Mouse (Mus musculus): ENCODE measurements around the gene Ndufaf3.

Gene Ndufaf3

DNA sequence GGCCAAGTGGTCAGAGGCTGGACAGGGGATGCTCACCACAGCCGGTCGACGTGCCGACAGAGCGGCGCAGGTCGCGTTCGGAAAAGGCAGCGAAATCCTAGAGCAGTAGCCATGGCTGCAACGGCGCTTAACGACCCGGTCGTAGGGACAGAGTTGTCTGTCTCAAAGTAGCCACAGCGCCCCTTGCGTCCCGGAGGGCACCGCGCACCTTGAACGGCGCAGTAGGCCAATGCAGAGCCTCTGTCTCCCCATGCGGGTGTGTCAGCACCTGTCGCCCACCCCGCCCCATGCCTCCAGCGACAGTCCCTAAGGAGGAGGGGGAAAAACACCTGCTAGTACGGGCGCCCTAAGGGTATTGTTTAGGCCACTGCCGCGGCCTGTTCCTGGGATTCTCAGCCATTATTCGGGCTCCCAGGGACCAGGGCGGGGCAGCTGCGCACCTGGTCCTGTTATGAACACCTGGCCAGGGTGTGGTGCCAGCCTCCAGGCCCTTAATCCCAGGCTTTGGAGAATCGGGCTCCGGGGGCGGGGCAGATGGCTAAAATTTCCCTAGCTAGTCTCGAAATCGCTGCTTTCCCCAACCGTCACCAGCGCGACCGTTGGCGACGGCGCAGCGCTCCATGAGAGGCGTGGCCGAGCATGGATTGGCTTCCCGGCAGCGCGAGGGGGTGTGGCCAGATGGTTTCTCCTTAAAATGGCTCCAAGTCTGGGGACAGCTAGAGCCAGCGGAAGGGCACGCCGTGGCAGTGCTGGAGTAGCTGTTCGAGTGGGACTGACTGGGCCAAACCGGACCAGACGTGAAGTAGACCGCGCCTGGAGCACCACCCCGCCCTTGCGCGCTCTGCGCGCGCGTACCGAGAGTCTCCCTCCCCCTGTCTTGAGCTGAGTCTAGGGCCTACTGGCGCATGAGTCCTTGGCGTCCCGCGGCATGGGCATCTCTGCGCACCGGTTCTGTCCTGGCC lies at the start of gene Ndufaf3:
Ndufaf3 (minus strand) TSS at position 620 of the 962 bp plus-strand sequence.
- peak; percentile 98 for DNase-seq

DNA sequence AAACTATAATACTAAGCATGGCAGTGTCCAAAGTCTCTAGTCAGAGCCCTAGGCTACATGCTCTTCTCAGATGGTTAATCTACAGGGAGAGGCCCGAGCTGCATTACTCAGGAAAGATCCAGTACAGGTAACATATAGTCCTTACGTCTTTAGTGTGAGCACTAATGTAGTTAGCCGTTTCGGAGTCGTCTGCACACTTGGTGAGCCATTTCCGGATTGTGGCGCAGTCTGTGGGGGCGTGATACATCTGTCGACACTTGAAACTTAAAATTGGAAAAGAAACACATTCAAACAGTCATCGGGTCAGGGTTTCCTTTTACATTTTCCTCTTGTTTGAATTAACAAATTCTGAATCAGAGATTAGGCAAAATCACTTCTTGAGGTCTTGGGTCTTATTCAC lies 44.3 kb upstream of the Ndufaf3 start:
- DNase-seq, result no peak

DNA sequence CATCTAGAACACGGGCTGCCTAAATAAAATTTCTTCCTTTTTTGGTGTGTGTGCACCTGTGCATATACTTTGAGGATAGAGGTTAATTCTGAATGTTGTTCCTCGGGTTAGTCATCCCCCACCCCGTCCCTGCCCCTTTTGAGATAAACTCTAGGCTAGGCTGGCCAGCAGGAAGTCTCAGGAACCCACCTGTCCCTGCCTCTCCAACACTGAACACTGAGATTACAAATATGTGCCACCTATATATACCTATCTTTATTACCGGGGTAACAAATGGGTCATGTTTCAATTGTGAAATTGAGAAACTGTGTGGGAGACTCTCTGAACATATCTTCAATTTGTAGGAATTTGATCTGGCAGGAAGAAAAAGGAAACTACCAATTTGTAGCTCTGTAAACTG lies 41.7 kb upstream of the Ndufaf3 start:
- no peak for DNase-seq

DNA sequence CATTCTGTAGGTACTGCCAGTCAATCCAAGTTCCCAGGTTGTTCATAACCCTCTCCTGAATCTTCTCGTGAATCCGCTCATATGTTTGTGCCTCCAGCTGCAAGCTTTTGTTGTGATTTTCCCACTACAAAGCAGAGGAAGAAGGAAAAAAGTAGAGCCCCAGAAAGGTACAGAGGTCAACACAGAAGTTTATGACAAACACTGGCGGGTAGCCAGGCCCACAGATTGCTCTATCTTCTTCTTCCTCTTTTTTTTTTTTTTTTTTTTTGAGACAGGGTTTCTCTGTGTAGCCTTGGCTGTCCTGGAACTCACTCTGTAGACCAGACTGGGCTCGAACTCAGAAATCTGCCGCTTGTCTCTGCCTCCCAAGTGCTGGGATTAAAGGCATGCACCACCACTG lies 40.7 kb upstream of the Ndufaf3 start:
- DNase-seq, result peak in 1 of 2 experiments; percentile 35

DNA sequence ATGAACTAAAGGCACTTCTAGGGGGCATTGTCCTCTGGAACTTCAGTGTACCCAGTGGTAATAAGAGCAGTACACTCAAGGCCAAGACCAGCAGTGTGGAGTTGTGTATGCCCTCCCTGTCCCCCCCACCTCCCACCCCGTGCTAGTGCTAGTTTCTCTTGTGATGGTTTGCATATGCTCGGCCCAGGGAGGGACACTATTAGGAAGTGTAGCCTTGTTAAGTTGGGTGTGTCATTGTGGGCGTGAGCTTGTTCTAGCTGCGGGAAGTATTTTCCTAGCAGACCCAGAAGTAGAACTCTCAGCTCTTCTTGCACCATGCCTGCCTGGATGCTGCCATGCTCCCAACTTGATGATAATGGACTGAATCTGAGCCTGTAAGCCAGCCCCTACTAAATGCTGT lies 34.8 kb upstream of the Ndufaf3 start:
- no peak for DNase-seq

DNA sequence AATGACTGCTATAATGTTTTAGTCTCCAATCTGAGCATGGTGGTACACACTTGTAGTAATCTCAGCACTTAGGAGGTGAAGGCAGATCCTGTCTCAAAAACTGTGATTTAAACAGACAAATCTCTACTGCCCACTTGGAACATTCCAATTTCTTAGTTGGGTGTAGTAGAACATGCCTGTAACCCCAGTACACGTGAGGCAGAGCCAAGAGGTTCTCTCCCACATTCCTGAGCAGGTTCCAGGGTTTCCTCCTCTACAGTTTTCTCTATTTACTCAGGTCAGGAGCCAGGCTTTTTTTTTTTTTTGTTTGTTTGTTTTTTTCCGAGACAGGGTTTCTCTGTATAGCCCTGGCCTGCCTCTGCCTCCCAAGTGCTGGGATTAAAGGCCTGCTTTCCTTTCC lies 32.8 kb upstream of the Ndufaf3 start:
- DNase-seq, result no peak

DNA sequence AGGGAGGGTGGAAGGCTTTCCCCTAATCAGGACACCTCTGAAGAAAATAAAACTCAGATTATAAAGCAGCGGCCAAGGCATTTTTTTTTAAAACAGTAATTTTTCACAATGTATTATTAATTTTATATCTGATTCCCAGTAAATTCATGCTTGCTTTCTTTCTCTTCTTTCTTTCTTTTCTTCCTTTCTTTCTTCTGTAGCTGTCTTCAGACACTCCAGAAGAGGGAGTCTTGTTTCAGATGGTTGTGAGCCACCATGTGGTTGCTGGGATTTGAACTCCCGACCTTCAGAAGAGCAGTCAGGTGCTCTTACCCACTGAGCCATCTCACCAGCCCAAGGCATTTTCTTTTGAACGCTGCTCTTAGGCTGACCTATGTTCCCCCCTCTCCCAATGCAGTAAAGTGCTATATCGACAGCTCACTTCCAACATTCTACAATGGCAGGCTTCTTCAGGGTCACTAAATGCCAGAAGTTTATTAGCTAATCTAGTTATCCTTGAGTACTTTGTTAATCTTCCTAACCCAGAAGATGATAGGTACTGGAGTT lies 31.9 kb upstream of the Ndufaf3 start:
- no peak for DNase-seq

DNA sequence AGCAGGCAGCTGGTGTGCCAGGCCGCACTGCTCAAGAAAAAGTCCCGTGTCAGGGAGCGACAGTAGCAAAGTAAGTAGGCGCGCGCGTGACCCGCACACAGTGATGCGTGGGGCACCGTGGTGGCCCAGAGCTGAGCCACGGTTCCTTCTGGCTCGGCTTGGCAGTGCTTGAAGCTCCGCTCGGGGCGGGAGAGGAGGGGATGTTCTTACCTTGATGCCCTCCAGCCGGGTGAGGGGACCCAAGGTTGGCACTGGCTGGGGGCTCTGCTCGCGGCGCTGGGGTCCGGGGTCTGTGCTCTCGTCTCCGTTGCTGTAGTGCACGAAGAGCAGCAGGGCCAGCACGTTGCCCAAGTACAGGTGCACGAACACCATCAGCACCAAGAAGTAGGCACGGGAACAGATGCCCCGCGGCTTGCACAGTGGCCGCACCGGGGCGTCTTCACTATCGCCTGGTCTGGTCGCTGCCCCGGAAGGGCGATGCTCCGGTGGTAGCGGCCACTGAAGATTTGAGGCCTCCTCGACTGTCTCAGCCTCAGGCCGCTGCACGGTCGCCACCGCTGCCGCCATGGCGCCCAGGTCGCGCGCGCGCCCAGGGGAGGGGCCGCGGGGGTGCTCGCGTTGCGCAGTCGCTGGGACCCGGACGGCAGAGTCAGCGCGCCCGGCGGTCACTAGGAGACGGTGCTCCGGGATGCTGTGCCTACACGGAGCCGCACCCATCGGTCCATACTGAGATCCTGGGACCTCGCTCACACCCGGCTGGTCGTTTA lies 29.9 kb upstream of the Ndufaf3 start, which contains the start of gene P4htm:
P4htm (minus strand) TSS at position 670 of the 767 bp plus-strand sequence.
- DNase-seq, result peak; percentile 54 to 77

DNA sequence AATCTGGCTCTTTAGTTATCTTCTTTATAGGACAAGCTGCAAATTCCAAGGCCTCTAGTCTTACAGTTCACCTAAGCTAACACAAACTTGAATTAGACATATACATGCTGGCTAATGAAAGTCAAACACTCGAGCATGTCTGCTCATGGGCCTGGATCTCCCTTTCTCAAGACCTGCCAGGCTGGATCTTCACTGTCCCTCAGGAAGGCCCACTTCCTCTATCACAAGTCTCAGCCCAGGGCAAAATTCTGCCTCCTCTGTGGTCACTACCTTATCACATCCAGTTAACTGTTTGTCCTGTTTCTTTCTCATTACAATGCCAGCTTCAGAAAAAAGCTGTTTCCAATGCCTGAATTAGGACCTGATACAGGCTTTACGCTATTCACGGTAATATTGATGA lies 27.1 kb upstream of the Ndufaf3 start:
- DNase-seq, result no peak

DNA sequence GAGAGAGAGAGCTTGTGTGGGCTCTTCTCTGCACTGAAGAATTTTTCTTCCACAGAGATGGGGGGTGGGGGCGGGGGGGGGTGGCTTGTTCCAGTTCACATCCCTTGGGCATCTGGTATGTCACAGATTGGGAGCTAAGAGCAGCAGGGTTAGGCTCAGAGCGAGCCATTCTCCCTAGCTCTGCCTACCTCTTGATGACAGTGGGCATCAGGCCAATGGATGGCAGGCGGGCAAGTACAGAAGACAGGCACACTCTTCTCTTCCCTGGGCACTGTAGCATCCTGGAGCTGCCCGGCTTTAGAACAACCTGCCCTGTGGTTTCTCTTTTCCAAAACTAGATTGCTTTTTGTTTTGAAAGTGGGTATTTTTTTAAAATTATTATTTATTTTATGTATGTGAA lies 24.2 kb upstream of the Ndufaf3 start:
- no peak for DNase-seq

DNA sequence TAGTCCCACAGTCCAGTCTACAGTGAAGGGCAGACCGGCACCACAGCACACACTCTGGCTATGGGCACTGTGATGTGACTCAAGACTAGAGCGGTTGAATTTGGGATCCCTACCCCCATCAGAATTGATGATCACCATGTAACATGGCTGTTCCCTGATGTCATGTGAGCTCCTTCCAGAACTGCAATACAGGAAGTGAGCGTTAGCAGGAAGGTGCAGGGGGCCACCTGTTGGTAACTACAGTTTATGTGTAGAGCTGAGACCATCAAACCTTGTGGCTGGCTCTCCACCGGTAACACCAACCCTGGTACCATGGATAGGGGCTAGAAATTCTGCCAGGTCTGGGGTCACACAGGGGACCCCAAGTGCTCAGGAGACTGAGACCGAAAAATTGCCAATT lies 22.0 kb upstream of the Ndufaf3 start:
- peak in 1 of 2 experiments; percentile 28 for DNase-seq

DNA sequence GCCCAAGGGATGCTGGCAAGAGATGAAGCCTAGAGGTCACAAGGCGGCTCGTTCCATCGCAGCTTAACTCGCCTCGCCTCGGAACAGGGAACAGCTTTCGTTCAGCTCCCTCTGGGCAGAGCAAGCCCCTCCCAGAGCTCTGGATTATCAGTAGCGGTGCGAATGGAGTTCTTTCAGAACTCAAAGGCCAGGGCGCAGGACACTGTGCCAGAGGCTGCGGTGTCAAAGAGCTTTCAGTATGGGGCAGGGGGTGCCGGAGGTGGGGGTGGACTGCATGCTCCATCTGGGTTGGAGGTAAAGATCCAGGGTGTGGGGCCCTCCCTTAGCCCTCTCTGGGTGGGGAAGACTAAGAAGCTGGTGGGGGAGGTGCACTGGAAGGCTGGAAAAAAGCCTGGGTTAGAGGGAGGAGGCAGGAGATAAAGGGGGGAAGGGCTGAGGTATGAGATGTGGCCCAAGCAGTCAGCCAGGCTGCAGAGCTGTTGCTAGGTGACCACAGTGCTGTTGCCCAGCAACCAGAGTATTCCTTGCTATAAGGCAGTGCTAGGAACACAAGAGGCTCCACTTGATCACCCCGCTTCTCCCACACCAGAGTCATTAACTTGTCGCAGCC lies 20.4 kb upstream of the Ndufaf3 start:
- DNase-seq, result peak; percentile 50 to 58

DNA sequence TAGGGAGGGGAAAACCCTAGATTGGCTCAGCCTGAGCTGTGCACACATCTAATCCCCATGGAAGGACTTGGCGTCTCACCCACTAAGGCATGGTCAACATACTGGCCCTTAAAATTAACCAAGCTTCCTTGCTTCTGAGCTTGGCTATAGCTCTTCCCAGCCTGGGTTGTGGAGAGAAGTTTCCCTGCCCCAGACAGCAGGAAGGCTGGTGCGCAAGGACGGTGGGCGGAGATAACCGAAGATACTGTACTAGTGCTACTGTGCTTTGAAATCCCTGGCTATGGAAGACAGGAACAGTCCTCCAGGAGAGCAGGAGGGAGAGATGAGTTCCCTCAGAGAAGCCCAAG lies 12.1 kb upstream of the Ndufaf3 start:
- no peak for DNase-seq

DNA sequence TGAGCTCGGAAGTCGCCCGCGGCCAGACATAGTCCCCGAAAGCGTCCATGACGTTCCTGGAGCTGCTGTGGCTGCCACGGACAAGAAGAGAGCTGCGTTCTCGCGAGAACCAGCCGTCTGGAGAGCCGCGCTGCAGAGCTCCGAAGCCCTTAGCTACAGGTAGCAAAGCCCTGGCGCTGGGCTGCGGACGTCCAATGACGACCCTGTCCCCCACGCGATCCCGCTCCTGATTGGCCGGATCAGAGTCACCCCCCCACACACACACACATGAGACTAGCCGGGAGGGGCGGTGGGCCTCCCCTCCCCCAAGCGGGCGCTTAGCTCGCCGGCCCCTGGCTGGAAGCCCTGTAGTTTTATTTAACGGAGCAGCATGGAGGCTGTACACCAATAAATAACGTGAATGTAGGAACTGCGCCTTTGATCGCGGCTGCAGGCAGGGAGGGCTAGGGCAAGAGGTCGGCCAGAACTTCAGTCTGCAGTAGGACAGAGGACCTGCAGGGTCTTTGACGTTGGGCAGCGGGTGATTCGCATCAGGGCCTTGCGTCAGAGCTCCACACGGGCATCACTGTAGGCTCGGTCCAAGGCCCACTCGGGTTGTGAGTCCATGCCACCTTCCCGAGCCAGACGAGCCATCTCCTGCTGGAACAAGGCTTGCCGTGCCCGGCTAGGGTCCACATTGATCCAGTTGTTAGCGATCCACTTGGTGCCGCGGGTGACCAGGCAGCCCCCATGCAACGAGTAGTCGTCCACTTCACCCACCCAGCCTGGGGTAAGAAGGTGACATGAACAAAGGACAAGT lies 11.5 kb upstream of the Ndufaf3 start, which contains the start of gene Wdr6:
Wdr6 (minus strand) TSS at position 195 of the 799 bp plus-strand sequence.
- DNase-seq, result peak; percentile 95 to 97

DNA sequence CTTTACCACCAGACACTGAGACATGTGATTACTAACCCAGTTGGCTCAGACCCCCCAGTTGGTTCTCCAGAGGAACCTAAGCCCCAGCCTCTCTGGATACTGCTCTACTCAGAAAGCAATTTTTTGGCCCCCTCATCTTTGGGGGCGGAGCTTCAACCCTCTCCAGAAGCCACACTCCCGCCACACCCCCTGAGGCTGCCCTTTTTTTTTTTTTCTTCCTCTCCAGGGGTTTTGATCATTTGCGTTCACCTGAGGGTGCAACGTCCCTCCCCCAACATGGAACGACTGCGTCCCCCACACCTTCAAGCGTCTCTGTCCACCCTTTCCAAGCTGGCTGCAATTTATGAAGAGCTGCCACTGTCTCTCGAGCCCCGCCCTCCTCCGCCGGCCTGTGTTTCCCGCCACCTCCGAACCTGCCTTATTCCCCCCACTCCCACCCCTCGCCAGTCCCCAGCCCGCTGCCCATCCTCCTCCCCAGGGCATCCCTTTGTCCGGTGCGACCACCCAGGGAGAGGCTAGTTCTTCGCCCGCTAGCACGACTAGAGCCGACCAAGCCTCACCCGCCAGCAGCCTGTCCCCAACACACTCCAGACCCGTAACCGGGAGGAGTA lies 10.8 kb upstream of the Ndufaf3 start:
- DNase-seq, result peak in 1 of 2 experiments; percentile 64

DNA sequence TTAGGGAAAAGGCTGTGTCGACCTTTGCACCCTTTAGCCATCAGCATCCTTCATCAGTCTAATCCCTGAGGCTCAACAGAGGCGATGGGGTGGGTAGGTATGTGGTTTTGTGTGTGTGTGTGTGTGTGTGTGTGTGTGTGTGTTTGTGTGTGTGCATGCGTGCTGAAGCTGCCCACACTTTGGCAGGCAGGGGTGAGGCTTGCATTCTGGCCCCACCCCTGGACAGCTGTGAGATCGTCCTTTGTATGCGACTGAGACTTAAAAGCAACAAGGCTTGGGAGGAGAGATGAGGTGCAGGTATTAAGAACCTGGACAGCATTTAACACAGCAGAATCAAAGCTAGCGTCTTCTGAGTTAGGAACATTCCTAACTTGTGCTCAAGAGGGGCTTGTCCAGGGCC lies 9.8 kb upstream of the Ndufaf3 start:
- DNase-seq, result no peak

DNA sequence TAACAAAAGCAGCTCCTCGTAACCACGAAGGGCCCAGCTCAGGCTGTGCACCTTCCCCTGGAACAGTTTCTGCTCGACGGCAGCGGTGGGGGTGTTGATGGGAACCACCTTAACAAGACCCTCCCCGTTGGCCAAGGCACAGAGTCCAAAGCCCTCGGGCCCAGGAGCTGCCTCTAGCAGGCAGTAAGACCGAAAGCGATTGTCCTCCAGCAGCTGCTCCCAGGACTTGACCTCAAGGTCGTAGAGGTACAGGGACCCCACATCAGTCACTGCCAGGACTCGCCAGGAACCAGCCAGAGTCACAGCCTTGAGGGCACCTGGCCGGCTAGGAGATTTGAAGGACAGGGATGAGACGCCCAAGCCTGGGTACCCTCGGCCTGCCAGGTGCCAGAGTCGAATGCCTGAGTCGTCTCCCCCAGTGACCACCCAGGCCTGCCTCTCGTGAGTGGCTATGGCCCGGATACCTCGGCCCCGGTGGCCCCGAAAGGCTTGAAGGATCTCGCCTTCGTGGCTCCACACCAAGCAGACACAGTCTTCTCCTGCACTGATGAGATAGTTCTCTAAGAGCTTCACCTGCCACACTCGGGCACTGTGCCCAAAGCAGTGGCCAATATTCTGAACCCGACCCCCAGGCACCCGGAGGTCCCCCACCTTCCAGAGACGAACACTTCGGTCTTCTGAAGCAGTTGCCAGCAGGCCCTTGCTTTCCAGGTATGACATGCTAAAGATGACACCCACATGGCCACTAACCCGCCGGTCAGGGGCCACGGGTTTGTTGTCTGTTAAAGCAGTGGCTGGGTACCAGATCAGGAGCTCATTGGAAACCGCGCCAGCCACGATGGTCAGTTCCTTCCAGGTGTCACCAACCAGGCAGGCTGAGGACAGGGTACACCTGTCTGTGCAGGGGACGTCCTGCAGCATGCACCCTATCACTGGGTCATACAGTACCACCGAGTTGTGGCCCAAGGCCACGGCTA lies 8.4 kb upstream of the Ndufaf3 start:
- DNase-seq, result no peak

DNA sequence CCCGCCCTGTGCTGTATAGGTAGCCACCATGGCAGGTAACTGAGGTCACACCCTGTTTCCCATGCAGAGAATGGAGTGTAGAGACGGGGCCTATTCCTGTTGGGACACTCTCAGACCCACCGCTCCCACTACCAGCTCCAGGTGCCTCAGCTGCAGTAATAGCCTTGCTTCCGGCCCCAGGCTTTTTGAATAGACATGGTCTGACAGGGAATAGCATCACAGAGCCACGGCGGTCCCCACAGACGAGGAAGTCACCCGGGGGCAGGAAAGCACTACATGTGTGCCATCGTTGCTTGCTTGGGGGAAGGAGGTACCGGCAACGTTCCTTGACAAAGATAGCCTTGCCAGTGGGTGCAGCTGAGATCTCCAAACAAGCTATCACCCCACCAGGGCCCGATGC lies 7.7 kb upstream of the Ndufaf3 start:
- DNase-seq, result no peak

DNA sequence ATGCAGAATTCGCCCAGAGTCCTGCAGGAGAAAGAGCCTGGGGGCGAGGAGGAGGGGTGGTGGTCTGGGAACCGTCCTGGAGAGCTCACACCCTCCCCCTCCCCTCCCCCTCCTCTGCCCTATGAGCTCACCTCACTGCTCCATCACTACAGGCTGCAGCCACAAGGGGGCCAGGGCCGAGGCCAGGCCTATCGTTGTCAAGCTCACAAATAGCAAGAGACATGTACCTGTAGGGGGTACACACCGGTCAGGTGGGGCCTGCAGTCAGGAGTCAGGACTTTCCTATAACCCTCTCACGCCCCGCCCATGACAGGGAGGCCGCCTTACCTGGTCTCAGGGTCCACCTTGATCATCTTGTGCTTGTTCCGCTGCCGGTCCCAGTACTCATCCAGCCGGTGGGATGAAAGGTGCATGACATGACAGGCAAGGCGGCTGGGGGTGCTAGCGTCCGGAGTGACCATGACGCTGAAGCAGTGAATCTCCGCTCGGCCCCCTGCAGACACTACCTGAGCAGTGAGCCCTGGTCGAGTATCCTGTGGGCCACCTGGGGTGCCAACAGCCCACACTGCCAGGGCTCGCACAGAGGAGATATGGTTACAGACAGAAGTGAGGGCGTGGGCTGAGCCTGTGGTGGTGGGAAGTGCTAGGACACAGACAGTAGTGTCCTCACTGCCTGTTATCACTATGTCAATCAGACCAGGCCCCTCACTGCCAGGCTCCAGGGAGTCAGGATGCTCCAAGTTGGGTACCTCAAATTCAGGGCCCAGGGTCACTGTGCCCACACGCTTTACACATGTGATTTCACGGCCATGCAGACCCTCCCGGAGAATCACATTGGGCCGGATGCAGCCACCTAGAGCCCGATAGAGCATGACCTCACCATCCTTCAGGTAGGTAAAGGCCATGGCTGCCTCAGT lies 6.8 kb upstream of the Ndufaf3 start:
- DNase-seq, result peak; percentile 55 to 87
